Mouse (Mus musculus): ENCODE data around the gene Mrpl22.
"Not testable (repeated sequence)": the region's sequence is repeated elsewhere in the genome, so short reads cannot be mapped to it uniquely, and the experiment has no call there.

The Mrpl22 gene

DNA sequence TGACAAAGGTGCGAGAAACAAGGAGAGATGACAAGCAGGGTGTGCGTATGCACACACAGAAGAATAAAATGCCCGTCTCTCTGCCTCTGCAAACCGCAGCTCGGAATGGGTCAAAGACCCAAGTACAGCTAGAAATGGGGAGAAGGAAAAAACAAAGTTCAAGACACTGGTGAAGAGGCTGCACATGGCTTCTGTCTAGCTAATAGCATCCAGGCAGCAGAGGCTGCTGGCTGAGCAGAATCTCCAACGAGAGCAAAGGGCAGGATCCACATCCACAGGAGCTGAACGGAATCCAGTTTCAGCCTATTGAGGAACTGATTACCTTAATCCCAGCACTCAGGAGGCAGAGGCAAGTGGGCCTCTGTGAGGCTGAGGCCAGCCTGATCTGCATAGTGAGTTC, 9.3 kb downstream of the Mrpl22 start:
- DNase-seq (ENCODE audit: low read depth, low spot score) = no peak

DNA sequence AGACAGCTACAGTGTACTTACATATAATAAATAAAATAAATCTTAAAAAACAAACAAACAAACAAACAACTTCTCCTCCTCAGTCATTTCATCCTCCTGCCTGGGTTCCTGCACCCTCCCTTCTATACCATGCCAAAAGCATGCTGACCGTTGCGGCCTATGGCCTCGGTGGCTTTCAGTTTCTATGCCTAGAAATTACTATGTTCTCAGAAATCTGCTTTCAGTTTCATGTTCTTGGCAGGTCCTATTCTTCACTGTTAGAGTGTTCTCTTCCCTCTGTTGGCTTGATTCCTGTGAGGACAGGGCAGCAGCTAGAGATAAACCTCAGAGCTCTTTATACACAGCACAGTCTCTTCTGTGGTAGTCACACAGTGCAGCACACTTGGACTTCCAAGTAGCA, 12.1 kb downstream of the Mrpl22 start:
- no peak for DNase-seq (ENCODE audit: low read depth, low spot score)

DNA sequence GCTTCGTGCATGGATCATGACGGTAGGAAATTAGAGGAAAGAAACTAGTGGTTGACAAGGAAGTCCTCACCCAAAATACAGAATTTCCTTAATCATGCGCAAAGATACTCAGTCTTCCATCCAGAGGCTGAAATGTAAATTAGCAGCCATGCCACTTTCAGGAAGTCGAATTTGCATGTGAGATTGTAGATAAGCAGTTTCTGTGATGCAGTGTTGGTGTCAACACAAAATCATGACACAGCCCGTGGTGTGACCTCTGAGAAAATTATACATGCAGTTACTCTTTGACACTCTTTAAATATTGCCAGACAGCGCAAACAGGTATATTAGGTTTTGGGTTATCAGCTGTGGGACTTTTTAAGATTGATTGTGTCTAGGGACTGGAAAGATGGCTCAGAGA, 18.2 kb downstream of the Mrpl22 start:
- DNase-seq (ENCODE audit: low read depth, low spot score) = no peak

DNA sequence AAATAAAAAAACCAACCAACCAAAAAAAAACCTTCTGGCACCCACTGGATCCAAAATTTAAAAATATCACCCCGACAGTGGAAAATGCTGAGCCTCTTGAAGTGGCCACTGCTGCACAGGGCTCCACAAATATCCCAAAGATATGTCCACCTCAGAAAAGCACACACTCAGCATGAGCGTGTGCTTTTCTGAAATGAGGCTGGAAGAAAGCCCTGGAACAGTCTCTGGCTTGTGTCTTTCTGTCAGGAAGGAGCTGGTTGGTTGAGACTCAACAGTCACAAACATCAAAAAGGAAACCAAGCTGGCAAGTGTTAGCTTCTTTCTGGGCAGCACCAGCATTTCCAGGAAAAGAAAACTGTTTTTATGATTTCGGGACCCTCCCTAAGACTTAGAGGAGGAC, 21.9 kb downstream of the Mrpl22 start:
- DNase-seq (ENCODE audit: low read depth, low spot score) = no peak

DNA sequence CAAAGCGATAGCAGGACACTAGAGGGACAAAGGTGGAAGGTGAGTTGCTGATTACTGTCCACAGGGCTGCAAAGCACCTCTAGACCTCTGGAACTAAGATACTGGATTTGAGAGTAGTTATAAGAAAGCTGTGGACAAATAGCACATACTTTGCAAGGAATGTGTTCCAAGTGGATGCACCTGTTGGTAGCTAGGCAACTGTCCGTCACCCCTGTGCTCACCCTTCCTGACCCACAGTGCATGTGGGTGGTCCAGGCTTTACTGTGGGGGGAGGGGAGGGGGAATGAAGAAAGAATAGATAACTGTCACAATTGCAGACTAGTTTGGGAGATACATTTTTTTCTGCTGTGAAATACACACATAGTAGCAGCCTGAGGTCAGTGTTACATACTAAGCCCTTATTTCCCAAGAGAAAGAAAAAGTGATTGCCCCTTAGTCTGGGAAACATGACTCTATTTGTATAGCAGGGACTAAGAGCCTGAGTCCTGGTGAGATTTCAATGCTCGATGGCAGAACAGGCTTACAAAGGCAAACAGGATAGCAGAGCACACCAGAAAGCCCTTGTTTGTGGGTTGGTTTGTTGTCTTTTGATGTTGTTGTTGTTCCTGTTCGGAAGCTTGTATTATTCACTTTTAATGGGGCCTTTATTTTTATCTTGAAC, 22.5 kb downstream of the Mrpl22 start:
- no peak for DNase-seq (ENCODE audit: low read depth, low spot score)

DNA sequence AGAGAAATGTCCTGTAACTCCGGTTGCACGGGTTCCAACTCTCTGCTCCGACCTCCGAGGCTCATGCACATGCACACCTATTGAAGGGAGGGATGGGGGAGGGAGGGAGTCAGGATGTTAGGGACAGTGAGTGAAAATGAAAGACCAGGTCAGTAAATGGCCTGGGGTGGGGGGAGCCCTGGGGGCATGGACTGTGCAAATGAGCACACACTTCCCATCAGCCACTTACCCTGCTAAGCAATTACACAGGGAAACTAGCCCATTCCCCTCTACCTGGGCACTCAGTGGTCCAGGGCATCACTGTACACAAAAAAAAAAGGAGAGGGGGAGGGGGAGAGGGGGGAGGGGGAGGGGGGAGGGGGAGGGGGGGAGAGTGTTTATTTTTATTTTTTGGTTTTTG, 27.2 kb downstream of the Mrpl22 start:
- DNase-seq (ENCODE audit: low read depth, low spot score) = no peak

DNA sequence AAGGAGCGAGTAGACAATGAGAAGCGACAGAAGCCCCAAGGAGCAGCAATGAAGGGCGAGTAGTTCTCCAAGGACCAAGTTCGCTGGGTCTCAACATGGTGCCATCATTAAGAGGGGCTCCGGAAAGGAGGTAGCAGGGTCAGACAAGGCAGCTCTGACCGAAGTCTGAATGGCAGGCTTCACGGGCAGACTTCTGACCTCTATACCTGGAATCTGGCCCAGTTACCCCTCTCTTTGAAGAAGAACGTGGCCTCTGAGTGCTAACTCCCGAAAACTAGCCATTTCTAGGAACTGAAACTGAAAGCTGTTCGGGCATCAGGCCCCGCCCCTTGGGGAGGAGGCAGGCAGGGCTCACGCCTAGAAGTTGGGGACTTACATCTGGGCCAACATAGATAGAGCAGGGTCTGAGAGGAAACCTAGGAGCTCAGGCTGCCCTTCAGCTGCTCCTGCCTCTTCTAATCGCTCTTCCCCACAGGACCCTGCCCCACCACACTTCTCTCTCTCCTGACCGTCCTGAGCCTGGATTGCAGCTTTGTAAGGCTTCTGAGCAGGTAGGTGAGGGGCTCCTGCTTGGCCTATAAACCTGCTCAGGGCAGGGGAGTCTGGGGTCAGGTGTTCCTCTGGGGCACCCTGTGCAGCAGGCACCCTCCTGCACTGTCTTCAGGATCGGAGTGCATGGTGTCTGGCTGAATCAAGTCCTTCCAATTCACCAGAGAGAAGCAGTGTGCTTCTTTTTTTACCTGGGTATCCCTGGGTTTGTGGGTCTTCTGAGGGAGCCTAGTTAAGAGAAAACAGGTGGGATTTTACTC, 28.0 kb downstream of the Mrpl22 start, which contains the start of the genes Igtp and Irgm2:
Gene Igtp (plus strand): TSS at position 328 of the 809 bp plus-strand sequence.
Gene Irgm2 (plus strand): TSS at position 390 of the 809 bp plus-strand sequence.
- peak; percentile 3 for DNase-seq (ENCODE audit: low read depth, low spot score)

DNA sequence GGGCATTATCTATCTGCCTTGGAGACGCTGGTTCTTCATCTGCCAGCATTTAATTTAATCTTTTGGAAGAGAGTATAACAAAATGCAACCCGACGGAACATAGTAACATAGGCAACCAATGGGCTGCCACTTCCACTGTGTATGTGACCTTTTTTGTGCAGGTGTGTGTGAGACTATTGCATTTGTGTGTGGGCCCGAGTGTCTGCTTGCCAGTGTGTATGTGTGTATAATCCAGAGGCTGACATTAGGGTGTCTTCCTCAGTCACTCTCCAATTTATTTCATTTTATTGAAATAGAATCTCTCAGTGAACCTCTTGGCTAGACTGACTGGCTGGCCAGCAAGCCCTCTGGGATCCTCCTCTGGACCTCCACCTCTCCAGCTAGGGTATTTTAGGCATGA, 28.8 kb downstream of the Mrpl22 start:
- no peak for DNase-seq (ENCODE audit: low read depth, low spot score)

DNA sequence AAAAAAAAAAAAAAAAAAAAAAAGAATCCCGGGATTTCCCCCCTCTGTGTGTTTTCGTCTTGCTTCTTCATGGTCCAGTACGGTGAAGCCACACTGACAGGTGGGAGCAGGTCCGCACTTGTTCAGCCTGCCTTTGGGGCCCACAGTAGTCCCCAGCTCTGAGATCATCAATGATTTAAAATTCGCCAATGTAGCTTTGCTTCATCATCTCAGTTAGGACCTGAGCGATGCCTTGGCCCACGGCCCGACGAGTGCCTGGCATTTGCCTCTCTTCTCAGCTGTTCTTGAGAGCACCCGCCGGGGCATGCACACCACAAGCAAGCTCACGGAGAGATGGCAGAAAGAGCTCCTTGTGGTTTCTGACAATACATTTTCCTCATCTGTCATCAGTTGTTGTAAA, 29.6 kb downstream of the Mrpl22 start:
- DNase-seq (ENCODE audit: low read depth, low spot score) = no peak

DNA sequence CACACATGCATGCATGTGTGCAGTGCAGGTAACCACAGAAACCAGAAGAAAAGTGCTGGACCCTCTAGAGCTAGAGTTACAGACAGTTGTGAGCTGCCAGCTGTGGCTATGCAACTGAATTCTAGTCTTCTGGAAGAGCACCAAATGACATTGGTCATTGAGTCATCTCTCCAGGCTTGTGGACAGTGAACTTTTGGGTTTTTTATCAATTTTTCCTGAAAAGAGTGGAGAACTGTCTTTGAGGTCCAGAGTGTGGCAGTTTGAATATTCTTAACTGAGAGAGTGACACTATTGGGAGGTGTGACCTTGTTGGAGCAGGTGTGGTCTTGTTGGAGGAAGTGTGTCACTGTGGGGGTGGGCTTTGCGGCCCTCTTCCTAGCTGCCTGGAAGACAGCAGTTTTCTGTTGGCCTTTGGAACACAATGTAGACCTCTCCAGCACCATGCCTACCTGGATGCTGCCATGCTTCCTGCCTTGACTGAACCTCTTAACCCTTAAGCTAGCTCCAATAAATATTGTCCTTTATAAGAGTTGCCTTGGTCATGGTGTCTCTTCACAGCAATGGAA, 38.9 kb downstream of the Mrpl22 start:
- DNase-seq (ENCODE audit: low read depth, low spot score) = no peak

DNA sequence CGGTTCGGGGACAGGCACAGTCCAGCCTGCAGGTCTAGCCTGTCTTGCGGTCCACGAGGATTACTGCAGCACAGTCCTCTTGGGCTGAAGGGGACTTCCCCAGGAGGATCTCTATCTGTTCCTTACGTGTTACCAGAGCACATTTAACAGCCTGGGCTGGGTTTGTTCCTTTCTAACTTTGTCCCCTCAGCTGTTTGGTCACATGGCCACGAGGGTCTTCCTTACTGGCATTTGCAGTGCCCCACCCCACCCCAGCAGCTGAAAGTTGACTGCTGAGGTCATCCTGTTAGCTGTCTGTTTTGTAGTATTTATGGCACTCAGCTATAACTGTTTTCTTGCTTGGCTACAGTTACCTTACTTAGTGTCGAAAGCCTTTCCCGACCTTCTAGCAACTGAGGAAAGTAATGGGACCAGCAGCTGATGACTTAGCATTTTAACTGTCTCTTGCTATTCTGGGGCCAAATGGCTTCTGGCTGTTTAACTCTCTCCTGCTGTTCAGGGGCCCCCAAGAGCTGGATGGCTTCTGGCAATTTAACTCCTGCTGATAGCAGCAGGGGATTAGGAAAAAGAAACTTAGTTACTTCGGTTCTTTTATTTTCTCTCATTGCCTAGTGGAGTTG, 39.7 kb downstream of the Mrpl22 start:
- no peak for DNase-seq (ENCODE audit: low read depth, low spot score)

DNA sequence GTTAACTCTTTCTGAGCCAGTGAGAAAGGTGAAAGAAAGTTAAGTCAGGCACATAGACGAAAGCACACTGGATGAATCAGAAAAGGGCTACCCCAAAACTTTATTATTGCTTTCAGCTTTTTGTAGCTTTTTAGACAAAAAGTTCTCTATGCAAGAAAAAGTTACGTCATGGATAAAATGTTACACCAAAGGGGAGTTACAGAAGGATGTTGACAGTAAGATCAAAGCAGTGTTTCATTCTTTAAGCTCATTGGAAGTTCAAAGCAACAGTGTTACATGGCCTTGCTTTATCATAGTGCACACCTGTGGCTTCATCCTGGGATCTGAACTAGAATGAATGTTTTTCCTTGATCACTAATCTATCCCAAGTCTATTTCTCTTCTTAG, 40.2 kb downstream of the Mrpl22 start:
- no peak for DNase-seq (ENCODE audit: low read depth, low spot score)

DNA sequence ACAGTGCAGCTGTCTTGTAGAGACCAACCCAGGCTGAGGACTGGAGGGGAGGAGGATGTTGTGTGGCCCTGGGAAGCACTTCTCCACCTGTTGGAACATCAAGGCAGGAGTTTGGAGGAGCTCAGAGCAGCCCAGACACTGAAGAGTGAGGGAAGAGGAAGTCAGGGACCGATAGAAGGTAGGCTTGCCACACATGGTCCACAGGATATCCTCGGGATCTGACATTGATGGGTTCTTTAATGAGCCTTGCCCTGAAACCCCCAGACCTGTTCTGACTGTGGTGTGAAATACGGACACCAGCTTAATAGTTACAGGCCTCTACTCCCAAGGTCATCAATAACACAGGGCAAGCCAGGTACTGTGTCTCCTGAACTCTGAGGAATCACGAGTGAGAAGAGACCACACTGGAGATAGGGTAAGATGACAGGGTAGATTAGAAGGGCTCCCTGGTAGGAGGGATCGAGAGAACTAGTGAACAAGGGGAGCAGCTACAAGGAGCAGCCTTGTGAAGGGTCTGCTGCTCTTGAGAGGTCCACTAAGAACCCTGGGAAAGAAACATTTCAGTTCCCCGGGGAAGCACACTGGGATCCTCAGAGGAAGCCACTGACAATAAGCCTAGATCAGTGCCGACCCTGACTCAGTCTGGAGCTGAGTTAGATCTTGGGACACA, 42.3 kb downstream of the Mrpl22 start:
- DNase-seq (ENCODE audit: low read depth, low spot score) = no peak

DNA sequence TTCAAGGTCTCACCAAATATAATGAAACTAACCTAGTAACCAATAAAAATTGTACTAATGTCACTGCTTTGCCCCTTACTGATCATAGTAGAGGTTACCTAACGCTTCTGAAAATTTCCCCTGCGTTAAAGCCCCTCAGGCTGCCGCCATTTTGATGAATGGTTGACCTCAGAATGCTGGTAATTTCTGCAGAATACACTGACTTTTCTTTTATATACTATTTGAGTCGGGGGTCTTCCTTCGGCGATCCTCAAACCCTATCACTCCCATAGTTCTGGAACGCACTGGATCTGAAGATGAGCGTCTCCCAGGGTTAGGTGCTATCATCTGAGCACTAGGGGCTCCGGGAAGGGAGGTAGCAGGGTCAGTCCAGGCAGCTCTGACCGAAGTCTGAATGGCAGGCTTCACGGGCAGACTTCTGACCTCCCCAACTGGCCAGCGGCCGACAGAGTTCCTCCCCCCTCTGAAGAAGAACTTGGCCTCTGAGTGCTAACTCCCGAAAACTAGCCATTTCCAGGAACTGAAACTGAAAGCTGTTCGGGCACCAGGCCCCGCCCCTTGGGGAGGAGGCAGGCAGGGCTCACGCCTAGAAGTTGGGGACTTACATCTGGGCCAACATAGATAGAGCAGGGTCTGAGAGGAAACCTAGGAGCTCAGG, 43.1 kb downstream of the Mrpl22 start:
- no peak for DNase-seq (ENCODE audit: low read depth, low spot score)

DNA sequence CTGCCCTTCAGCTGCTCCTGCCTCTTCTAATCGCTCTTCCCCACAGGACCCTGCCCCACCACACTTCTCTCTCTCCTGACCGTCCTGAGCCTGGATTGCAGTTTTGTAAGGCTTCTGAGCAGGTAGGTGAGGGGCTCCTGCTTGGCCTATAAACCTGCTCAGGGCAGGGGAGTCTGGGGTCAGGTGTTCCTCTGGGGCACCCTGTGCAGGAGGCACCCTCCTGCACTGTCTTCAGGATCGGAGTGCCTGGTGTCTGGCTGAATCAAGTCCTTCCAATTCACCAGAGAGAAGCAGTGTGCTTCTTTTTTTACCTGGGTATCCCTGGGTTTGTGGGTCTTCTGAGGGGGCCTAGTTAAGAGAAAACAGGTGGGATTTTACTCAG, 43.6 kb downstream of the Mrpl22 start:
- not testable (repeated sequence) for DNase-seq (ENCODE audit: low read depth, low spot score)

DNA sequence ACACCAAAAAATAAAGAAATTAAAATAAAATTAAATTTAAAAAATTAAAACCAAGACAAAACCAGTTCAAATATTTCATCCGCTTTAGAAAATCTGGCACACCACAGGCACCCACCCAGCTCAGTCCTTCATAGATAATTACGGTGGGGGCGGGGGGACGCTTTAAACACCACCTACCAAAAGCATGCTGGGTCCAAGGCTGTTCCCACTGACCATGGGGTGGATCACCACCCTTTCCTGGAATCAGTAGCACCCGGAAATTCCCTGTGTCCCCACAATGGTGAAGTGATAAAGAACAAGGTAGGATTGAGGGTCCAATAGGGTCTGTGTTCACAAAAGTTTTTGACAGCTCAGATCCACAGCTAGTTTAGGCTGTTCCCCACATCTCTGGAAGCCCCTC, 44.4 kb downstream of the Mrpl22 start:
- DNase-seq (ENCODE audit: low read depth, low spot score) = no peak

DNA sequence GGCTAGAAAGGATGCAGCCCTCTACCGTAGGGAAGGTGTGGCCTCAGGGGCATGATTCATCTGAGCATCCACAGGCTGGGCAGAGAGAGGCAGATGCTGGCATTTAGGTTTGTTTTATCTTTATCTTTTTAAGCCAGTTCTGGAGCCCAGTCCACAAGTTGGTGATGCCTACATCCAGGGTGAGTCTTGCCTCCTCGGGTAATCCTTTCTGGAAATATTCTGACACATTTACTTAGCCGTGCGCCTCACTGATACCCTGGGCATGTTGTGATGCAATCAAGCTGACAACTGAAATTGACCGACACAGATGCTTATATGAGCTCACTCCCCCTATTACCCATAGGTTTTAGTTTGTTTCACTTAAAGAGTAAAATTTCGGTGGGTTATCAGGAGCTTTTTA, 45.4 kb downstream of the Mrpl22 start:
- DNase-seq (ENCODE audit: low read depth, low spot score) = no peak

DNA sequence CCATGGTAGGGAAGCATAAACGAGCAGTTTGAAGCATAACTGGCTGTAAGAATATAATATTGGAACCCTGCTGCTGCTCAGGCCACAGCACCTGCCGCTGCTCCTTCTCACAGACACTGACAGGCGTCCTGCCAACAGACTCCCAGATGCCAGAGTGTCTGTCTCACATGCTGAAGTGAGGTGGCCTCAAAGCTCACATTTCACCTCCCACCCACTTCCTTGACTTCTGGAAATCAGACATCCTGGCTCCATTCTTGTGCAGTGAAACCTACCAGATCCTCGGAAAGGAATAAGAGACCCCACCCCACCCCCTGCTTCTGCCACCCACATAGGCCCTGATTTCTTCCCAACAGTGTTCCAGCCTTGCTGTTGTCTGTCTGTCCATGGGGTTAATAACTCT, 52.3 kb downstream of the Mrpl22 start:
- DNase-seq (ENCODE audit: low read depth, low spot score) = no peak

DNA sequence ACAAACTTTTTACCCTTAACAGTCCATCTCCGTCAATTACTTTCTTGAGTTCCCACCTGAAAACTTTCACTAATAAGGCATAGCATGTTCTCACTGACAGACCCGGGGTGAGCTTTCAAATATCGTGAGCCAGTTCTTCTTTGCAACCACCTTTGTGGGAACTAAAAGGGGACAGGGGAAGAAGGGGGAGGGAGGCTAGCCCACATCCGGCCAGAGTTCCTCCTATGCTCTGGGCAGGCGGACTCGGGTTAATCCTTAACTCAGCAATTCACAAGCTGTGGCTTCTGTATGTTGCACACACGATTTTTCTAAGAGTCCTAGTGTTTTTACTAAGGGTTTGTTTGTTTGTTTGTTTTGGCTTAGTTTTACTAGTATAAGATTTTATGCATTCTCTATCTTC, 52.9 kb downstream of the Mrpl22 start:
- DNase-seq (ENCODE audit: low read depth, low spot score) = no peak

DNA sequence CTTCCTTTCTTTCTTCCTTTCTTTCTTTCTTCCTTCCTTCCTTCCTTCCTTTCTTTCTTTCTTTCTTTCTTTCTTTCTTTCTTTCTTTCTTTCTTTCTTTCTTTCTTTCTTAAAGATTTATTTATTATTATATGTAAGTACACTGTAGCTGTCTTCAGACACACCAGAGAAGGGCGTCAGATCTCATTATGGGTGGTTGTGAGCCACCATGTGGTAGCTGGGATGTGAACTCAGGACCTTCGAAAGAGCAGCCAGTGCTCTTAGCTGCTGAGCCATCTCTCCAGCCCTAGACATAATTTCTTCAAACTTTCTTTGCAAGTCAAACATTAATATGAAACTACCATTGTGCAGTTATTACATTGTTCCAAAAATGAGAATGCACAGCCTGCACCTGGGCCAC, 53.4 kb downstream of the Mrpl22 start:
- DNase-seq (ENCODE audit: low read depth, low spot score) = not testable (repeated sequence)

DNA sequence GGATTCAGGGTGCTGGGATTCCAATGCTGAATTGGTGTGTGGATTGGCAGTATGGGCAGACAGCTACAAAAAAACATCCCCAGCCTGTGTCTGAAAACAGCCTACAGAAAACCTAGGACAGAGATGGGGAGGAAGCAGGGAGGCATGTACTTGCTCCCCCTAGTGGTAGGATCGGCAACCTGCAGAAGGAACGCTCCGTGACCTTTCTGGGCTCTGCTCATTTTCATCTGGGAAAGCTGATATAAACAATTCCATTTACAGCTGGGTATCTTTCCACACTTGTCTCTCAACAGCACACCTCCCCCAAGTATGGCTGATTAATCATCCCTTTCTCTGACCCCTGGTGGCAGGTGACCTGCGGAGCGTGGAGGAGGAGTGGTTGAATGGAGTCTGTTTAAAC, 54.2 kb downstream of the Mrpl22 start:
- peak; percentile 45 for DNase-seq (ENCODE audit: low read depth, low spot score)
